Mouse (Mus musculus): ENCODE results near the gene Sipa1l3.

Sipa1l3 gene

GRCm38 (mm10) chr7:29505337-29506318 lies 12.8 kb downstream of the Sipa1l3 start:
- no peak for DNase-seq (ENCODE audit: low read depth, low spot score)

- no peak for DNase-seq (ENCODE audit: low read depth, low spot score)
Observed at GRCm38 (mm10) chr7:29504683-29505290, 13.7 kb downstream of the Sipa1l3 start.

- DNase-seq (ENCODE audit: low read depth, low spot score): no peak
Observed at GRCm38 (mm10) chr7:29503616-29504015, 14.8 kb downstream of the Sipa1l3 start.

- DNase-seq (ENCODE audit: low read depth, low spot score): no peak
Observed at GRCm38 (mm10) chr7:29501214-29501613, 17.2 kb downstream of the Sipa1l3 start.

- DNase-seq (ENCODE audit: low read depth, low spot score): no peak
Observed at GRCm38 (mm10) chr7:29499071-29499470, 19.4 kb downstream of the Sipa1l3 start.

GRCm38 (mm10) chr7:29496953-29497590 lies 21.4 kb downstream of the Sipa1l3 start:
- no peak for DNase-seq (ENCODE audit: low read depth, low spot score)

GRCm38 (mm10) chr7:29496332-29496731 lies 22.1 kb downstream of the Sipa1l3 start:
- DNase-seq (ENCODE audit: low read depth, low spot score): no peak

- DNase-seq (ENCODE audit: low read depth, low spot score): no peak
Observed at GRCm38 (mm10) chr7:29495880-29496279, 22.6 kb downstream of the Sipa1l3 start.

- no peak for DNase-seq (ENCODE audit: low read depth, low spot score)
Observed at GRCm38 (mm10) chr7:29494854-29495253, 23.6 kb downstream of the Sipa1l3 start.

GRCm38 (mm10) chr7:29494015-29494414 lies 24.4 kb downstream of the Sipa1l3 start:
- DNase-seq (ENCODE audit: low read depth, low spot score): no peak

- no peak for DNase-seq (ENCODE audit: low read depth, low spot score)
Observed at GRCm38 (mm10) chr7:29492992-29493391, 25.4 kb downstream of the Sipa1l3 start.

GRCm38 (mm10) chr7:29491861-29492260 lies 26.6 kb downstream of the Sipa1l3 start:
- no peak for DNase-seq (ENCODE audit: low read depth, low spot score)

- DNase-seq (ENCODE audit: low read depth, low spot score): no peak
Observed at GRCm38 (mm10) chr7:29491471-29491755, 27.0 kb downstream of the Sipa1l3 start.

GRCm38 (mm10) chr7:29490704-29491470 lies 27.6 kb downstream of the Sipa1l3 start:
- no peak for DNase-seq (ENCODE audit: low read depth, low spot score)

GRCm38 (mm10) chr7:29489851-29490250 lies 28.6 kb downstream of the Sipa1l3 start:
- no peak for DNase-seq (ENCODE audit: low read depth, low spot score)

GRCm38 (mm10) chr7:29489364-29489763 lies 29.1 kb downstream of the Sipa1l3 start:
- no peak for DNase-seq (ENCODE audit: low read depth, low spot score)

- DNase-seq (ENCODE audit: low read depth, low spot score): no peak
Observed at GRCm38 (mm10) chr7:29486753-29487152, 31.7 kb downstream of the Sipa1l3 start.

GRCm38 (mm10) chr7:29485721-29486120 lies 32.7 kb downstream of the Sipa1l3 start:
- no peak for DNase-seq (ENCODE audit: low read depth, low spot score)

- no peak for DNase-seq (ENCODE audit: low read depth, low spot score)
Observed at GRCm38 (mm10) chr7:29483556-29483955, 34.9 kb downstream of the Sipa1l3 start.

GRCm38 (mm10) chr7:29481345-29482155 lies 36.9 kb downstream of the Sipa1l3 start:
- DNase-seq (ENCODE audit: low read depth, low spot score): no peak
